11 mouse cellular contexts compared by ENCODE assay signal in the genomic region with DNA sequence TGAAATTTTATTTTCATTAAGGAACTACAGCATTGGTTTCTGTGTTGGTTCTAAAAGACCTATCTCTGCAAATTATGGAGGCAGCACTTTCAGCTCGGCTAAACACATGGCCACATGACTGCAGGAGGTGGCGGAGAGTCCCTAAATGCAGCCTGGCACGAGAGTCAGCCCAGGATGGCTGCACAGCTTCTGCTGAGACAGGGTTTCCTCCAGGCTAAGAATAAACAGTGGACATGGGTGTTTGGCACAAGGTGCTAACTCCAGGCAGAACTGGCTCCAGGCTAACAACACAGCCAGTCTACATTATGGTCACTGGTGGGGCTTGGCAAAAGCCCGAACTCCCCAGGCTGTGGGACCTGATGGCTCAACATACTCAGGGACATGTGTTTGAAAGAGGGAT. TPM values are rescaled to one million over a fixed set of nuclear protein-coding genes. Genes with fewer than 3 reads are reported as not detected.
DNase-seq lines count a peak whose midpoint lies in the region.
"Had no signal": no experiment of that assay in that cellular context is flagged by ENCODE, and none has a peak within 500 bp of the region (broad histone marks: within the 10 kb centered on the region; RNA-seq: fewer than 3 reads in every experiment).

No protein-coding gene starts in this region.

- intact Hi-C loops in gastrocnemius, postnatal 36 days (cut with DNase I) = no loop called here

- peak; percentile 79 for DNase-seq in gastrocnemius, adult 18-20 months (ENCODE audit: low spot score)
- DNase-seq in gastrocnemius, postnatal 4 days (ENCODE audit: low spot score in 2 of 2) = no peak
- peak; percentile 37 for DNase-seq in right cerebral cortex, adult 18-20 months
- DNase-seq in right cerebral cortex, postnatal 14 days = no peak
- DNase-seq in gastrocnemius, postnatal 36 days = peak; percentile 40
- peak; percentile 83 for DNase-seq in skeletal muscle tissue, adult 2 months (ENCODE audit: low read depth, low spot score)
- no peak for DNase-seq in layer of hippocampus, postnatal 10 days (ENCODE audit: low spot score in 2 of 2)
- no peak for DNase-seq in spleen, postnatal 14 days (ENCODE audit: low spot score in 2 of 2)
- DNase-seq: liver, embryonic 13.5 days; thymus, adult 18-20 months had no signal

RNA-seq across cellular contexts. Expression of a gene that starts 14.6 kb away (rescaled TPM):
- 100 to 1,000 TPM; 326 to 377 TPM for total RNA-seq in gastrocnemius, adult 18-20 months (2021)
- 100 to 1,000 TPM; 398 to 455 TPM for total RNA-seq in gastrocnemius, postnatal 4 days (2021)
- 100 to 1,000 TPM; 254 to 261 TPM for total RNA-seq in gastrocnemius, postnatal 36 days (2021)
- under 1 TPM in 1 of 2 experiments, not detected in 1; 0.27 TPM for total RNA-seq in layer of hippocampus, postnatal 10 days (2021)
- total RNA-seq: layer of hippocampus, adult 18-20 months had no signal

Comparison
In these comparisons a context has a peak if more than half of its experiments do, and no peak if none do; other contexts are left out.
1. DNase-seq: peak in gastrocnemius, adult 18-20 months (single experiment), right cerebral cortex, adult 18-20 months (single experiment), gastrocnemius, postnatal 36 days (2 of 2) and skeletal muscle tissue, adult 2 months (single experiment); none in gastrocnemius, postnatal 4 days (0 of 2), right cerebral cortex, postnatal 14 days (single experiment), layer of hippocampus, postnatal 10 days (0 of 2) and spleen, postnatal 14 days (0 of 2).
2. RNA of a gene that starts 14.6 kb away (total RNA-seq): 398 to 455 TPM in gastrocnemius, postnatal 4 days, 326 to 377 TPM in gastrocnemius, adult 18-20 months and 254 to 261 TPM in gastrocnemius, postnatal 36 days; 0.27 TPM in layer of hippocampus, postnatal 10 days; every median in the first group is over 100 times any median in the second.